Mouse (Mus musculus): Measurements from ENCODE around the gene Casp9. TPM values are rescaled to one million over a fixed set of nuclear protein-coding genes. Genes with fewer than 3 reads are reported as not detected.

The Casp9 gene
- total and polyA plus RNA-seq, 3 experiments, result 2.8 to 6.4 TPM; not detected in 1

- H3K79me2 ChIP-seq (ENCODE audit: control insufficient read depth, insufficient read depth, low read length, poor library complexity), result no peaks in the 10 kb centered on the region
- no peak for TF ChIP-seq MEF2A (IDR thresholded peaks at IDR 0.05; ENCODE audit: extremely low read depth, insufficient replicate concordance, low read depth, low read length, poor library complexity, severe bottlenecking)
- no peak for TF ChIP-seq MAFK (IDR thresholded peaks at IDR 0.05; ENCODE audit: borderline replicate concordance, low read depth, low read length)
- no peak for TF ChIP-seq TCF12 (IDR thresholded peaks at IDR 0.05; ENCODE audit: low read depth, low read length)
- TF ChIP-seq ZNF384 (IDR thresholded peaks at IDR 0.05; ENCODE audit: low read depth, low read length), result no peak
- TF ChIP-seq RCOR1 (IDR thresholded peaks at IDR 0.05; ENCODE audit: low read depth, low read length), result no peak
- no peak for TF ChIP-seq MAZ (IDR thresholded peaks at IDR 0.05; ENCODE audit: low read depth, low read length)
- no peaks in the 10 kb centered on the region for H3K9me3 ChIP-seq (replicated peaks; ENCODE audit: insufficient read depth, low read length)
- H3K9ac ChIP-seq (ENCODE audit: control insufficient read depth, low read depth, low read length, poor library complexity, severe bottlenecking), result no peak overlapping the region
- no peak overlapping the region for H3K27ac ChIP-seq (ENCODE audit: control insufficient read depth, low read depth, low read length)
- no peaks in the 10 kb centered on the region for H3K4me1 ChIP-seq (ENCODE audit: control insufficient read depth in 1 of 2, insufficient read depth in 2 of 2, low read length in 2 of 2)
- no peak for DNase-seq (ENCODE audit: low read depth, low spot score)
- no peaks in the 10 kb centered on the region for H3K36me3 ChIP-seq (ENCODE audit: control insufficient read depth in 1 of 2, insufficient read depth in 2 of 2, low read length in 2 of 2)
- H3K4me3 ChIP-seq (ENCODE audit: control insufficient read depth in 1 of 2, insufficient read depth in 1 of 2, low read depth in 2 of 2, low read length in 2 of 2), result no peak overlapping the region
- H3K27me3 ChIP-seq (ENCODE audit: control insufficient read depth in 1 of 2, insufficient read depth in 2 of 2, low read length in 2 of 2), result no peaks in the 10 kb centered on the region
Observed at GRCm38 (mm10) chr4:141861591-141862295, 68.3 kb downstream of the Casp9 start.

GRCm38 (mm10) chr4:141862867-141863266, 69.5 kb downstream of the Casp9 start:
- no peak for TF ChIP-seq ZC3H11A (IDR thresholded peaks at IDR 0.05; ENCODE audit: low read depth, low read length)
- Histone ChIP-seq H3K36me3 (ENCODE audit: control insufficient read depth in 1 of 2, insufficient read depth in 2 of 2, low read length in 2 of 2) (no peaks in the 10 kb centered on the region), H3K9me3 (replicated peaks; ENCODE audit: insufficient read depth, low read length) (no peaks in the 10 kb centered on the region), H3K79me2 (ENCODE audit: control insufficient read depth, insufficient read depth, low read length, poor library complexity) (no peaks in the 10 kb centered on the region), H3K9ac (ENCODE audit: control insufficient read depth, low read depth, low read length, poor library complexity, severe bottlenecking) (no peak overlapping the region), H3K27ac (ENCODE audit: control insufficient read depth, low read depth, low read length) (no peak overlapping the region), H3K4me3 (ENCODE audit: control insufficient read depth in 1 of 2, insufficient read depth in 1 of 2, low read depth in 2 of 2, low read length in 2 of 2) (no peak overlapping the region), H3K27me3 (ENCODE audit: control insufficient read depth in 1 of 2, insufficient read depth in 2 of 2, low read length in 2 of 2) (no peaks in the 10 kb centered on the region), H3K4me1 (ENCODE audit: control insufficient read depth in 1 of 2, insufficient read depth in 2 of 2, low read length in 2 of 2) (no peaks in the 10 kb centered on the region)
- DNase-seq (ENCODE audit: low read depth, low spot score), result no peak

GRCm38 (mm10) chr4:141863726-141864280, 70.4 kb downstream of the Casp9 start:
- DNase-seq (ENCODE audit: low read depth, low spot score), result no peak
- no peaks in the 10 kb centered on the region for H3K27me3 ChIP-seq (ENCODE audit: control insufficient read depth in 1 of 2, insufficient read depth in 2 of 2, low read length in 2 of 2)
- TF ChIP-seq MYB (IDR thresholded peaks at IDR 0.05; ENCODE audit: low read depth, low read length), result no peak
- no peak for TF ChIP-seq SIN3A (IDR thresholded peaks at IDR 0.05; ENCODE audit: low read length)
- no peak overlapping the region for H3K27ac ChIP-seq (ENCODE audit: control insufficient read depth, low read depth, low read length)
- H3K9ac ChIP-seq (ENCODE audit: control insufficient read depth, low read depth, low read length, poor library complexity, severe bottlenecking), result no peak overlapping the region
- no peak overlapping the region for H3K4me3 ChIP-seq (ENCODE audit: control insufficient read depth in 1 of 2, insufficient read depth in 1 of 2, low read depth in 2 of 2, low read length in 2 of 2)
- no peaks in the 10 kb centered on the region for H3K79me2 ChIP-seq (ENCODE audit: control insufficient read depth, insufficient read depth, low read length, poor library complexity)
- no peaks in the 10 kb centered on the region for H3K9me3 ChIP-seq (replicated peaks; ENCODE audit: insufficient read depth, low read length)
- no peaks in the 10 kb centered on the region for H3K4me1 ChIP-seq (ENCODE audit: control insufficient read depth in 1 of 2, insufficient read depth in 2 of 2, low read length in 2 of 2)
- no peaks in the 10 kb centered on the region for H3K36me3 ChIP-seq (ENCODE audit: control insufficient read depth in 1 of 2, insufficient read depth in 2 of 2, low read length in 2 of 2)
